ENCODE assay signal across 8 mouse cellular contexts in genomic region chrX:12252680-12253021, GRCm38 (mm10).
A peak's percentile ranks its signal among the peaks of the same experiment; 100 is the strongest.
DNase-seq lines count a peak whose midpoint lies in the region; ATAC-seq and TF ChIP-seq lines count a peak whose summit lies in the region.

No protein-coding gene starts in this region.

- WGBS in liver, adult 2 months, result 1% methylated on average over 16 of the region's 16 CpGs
- 14% methylated on average over 16 of the region's 16 CpGs for WGBS in hindbrain, embryonic 15.5 days
- 17% methylated on average over 16 of the region's 16 CpGs for WGBS in midbrain, embryonic 16.5 days

- peak overlapping the region; percentile 67 for H3K4me2 ChIP-seq in hindbrain, embryonic 15.5 days
- H3K4me2 ChIP-seq in midbrain, embryonic 16.5 days (ENCODE audit: low read length), result peak overlapping the region; percentile 67

- H3K36me3 ChIP-seq in liver, adult 2 months (ENCODE audit: control insufficient read depth, insufficient read depth, low read length), result no peaks in the 10 kb centered on the region
- no peaks in the 10 kb centered on the region for H3K36me3 ChIP-seq in hindbrain, embryonic 15.5 days
- H3K36me3 ChIP-seq in midbrain, embryonic 16.5 days (ENCODE audit: control insufficient read depth, insufficient read depth, low read length), result no peaks in the 10 kb centered on the region

- peak overlapping the region; percentile 66 for H3K9ac ChIP-seq in liver, adult 2 months (ENCODE audit: low read depth, low read length)
- H3K9ac ChIP-seq in hindbrain, embryonic 15.5 days, result peak overlapping the region; percentile 7; the same call in 1 of the 2 replicates
- H3K9ac ChIP-seq in midbrain, embryonic 16.5 days (ENCODE audit: low read depth, low read length), result peak overlapping the region; percentile 46; the same call in 1 of the 2 replicates

- no peak for TF ChIP-seq POLR2A in liver, adult 2 months (IDR thresholded peaks at IDR 0.05; ENCODE audit: extremely low read depth, insufficient read depth, low read length)
- TF ChIP-seq POLR2A in cortical plate, adult 2 months (IDR thresholded peaks at IDR 0.05; ENCODE audit: extremely low read depth, insufficient read depth, low read length), result no peak

- H3K9me3 ChIP-seq in hindbrain, embryonic 15.5 days, result no peaks in the 10 kb centered on the region
- no peaks in the 10 kb centered on the region for H3K9me3 ChIP-seq in midbrain, embryonic 16.5 days (replicated peaks; ENCODE audit: control insufficient read depth, low read length, poor library complexity, severe bottlenecking)

- peak overlapping the region; percentile 65 for H3K27ac ChIP-seq in liver, adult 2 months (replicated peaks; ENCODE audit: insufficient read depth, low read depth, low read length)
- no peak overlapping the region for H3K27ac ChIP-seq in cortical plate, adult 2 months (ENCODE audit: insufficient read depth, low read length)
- no peak overlapping the region for H3K27ac ChIP-seq in hindbrain, embryonic 15.5 days (replicated peaks)
- no peak overlapping the region for H3K27ac ChIP-seq in midbrain, embryonic 16.5 days (ENCODE audit: low read length)

- ATAC-seq in hindbrain, embryonic 15.5 days (ENCODE audit: low FRiP score, low read depth), result no peak; the same call in 1 of the 2 replicates
- peak; percentile 48; the same call in 1 of the 2 replicates for ATAC-seq in midbrain, embryonic 16.5 days

- peak overlapping the region; percentile 62 for H3K4me3 ChIP-seq in liver, adult 2 months (ENCODE audit: insufficient read depth, low read depth, low read length)
- peak overlapping the region; percentile 12; the same call in 1 of the 2 replicates for H3K4me3 ChIP-seq in cortical plate, adult 2 months (ENCODE audit: insufficient read depth, low read length)
- H3K4me3 ChIP-seq in hindbrain, embryonic 15.5 days, result peak overlapping the region; percentile 38
- peak overlapping the region; percentile 39 for H3K4me3 ChIP-seq in midbrain, embryonic 16.5 days (ENCODE audit: low read depth, low read length)

- TF ChIP-seq CTCF in liver, adult 2 months (IDR thresholded peaks at IDR 0.05; ENCODE audit: low read depth, low read length), result no peak
- no peak for TF ChIP-seq CTCF in cortical plate, adult 2 months (IDR thresholded peaks at IDR 0.05; ENCODE audit: extremely low read depth, insufficient read depth, low read length)

- no peak for DNase-seq in liver, adult 2 months (ENCODE audit: extremely low read depth, low read depth, low spot score)
- DNase-seq in liver, result no peak
- DNase-seq in cerebellum, adult 18-20 months, result no peak
- no peak for DNase-seq in urinary bladder, postnatal 36 days (ENCODE audit: low spot score in 2 of 2)
- DNase-seq in retina, postnatal 1 day, result no peak

- H3K27me3 ChIP-seq in liver, adult 2 months (ENCODE audit: control insufficient read depth, insufficient read depth, low read length), result no peaks in the 10 kb centered on the region
- H3K27me3 ChIP-seq in hindbrain, embryonic 15.5 days, result no peaks in the 10 kb centered on the region
- no peaks in the 10 kb centered on the region for H3K27me3 ChIP-seq in midbrain, embryonic 16.5 days (ENCODE audit: control insufficient read depth, insufficient read depth, low read depth, low read length)

- H3K4me1 ChIP-seq in liver, adult 2 months (ENCODE audit: control insufficient read depth, insufficient read depth, low read length), result peaks cover 6% of the 10 kb centered on the region; the same call in 1 of the 2 replicates
- H3K4me1 ChIP-seq in cortical plate, adult 2 months (ENCODE audit: control insufficient read depth, insufficient read depth, low read length), result no peaks in the 10 kb centered on the region; the same call in 1 of the 2 replicates
- H3K4me1 ChIP-seq in hindbrain, embryonic 15.5 days (replicated peaks), result 0 out of 2 replicates have a peak, but pooled peaks cover 3% of the 10 kb centered on the region
- H3K4me1 ChIP-seq in midbrain, embryonic 16.5 days (ENCODE audit: control insufficient read depth, insufficient read depth, low read length), result no peaks in the 10 kb centered on the region

- H3K79me2 ChIP-seq in liver, adult 2 months (ENCODE audit: control insufficient read depth, insufficient read depth, low read length), result no peaks in the 10 kb centered on the region

Comparison
In these comparisons a context has a peak if more than half of its experiments do, and no peak if none do; other contexts are left out.
1. H3K4me3 ChIP-seq: peak in every context shown above with its lines; median percentile 62 in liver, adult 2 months; 39 in midbrain, embryonic 16.5 days; 38 in hindbrain, embryonic 15.5 days; 12 in cortical plate, adult 2 months.
2. H3K9ac ChIP-seq: peak in every context shown above with its lines; median percentile 66 in liver, adult 2 months; 46 in midbrain, embryonic 16.5 days; 7 in hindbrain, embryonic 15.5 days.